Mouse (Mus musculus) bone marrow macrophage, adult 2 months (primary cell): ENCODE results near the gene Slc19a1. TPM values are rescaled to one million over a fixed set of nuclear protein-coding genes. Genes with fewer than 3 reads are reported as not detected.

Source experiments
- H3K27ac ChIP-seq: 2 replicates; pipeline ENCODE4 v1.5.1; 2012; ENCODE audit warnings: low read depth, low read length; ENCODE audit not compliant: insufficient read depth
- H3K4me1 ChIP-seq: 2 replicates; pipeline ENCODE4 v1.6.1; 2012; ENCODE audit warnings: low read length; ENCODE audit not compliant: control insufficient read depth, insufficient read depth
- H3K4me3 ChIP-seq: 2 replicates; pipeline ENCODE4 v1.5.1; 2012; ENCODE audit warnings: mild to moderate bottlenecking, low read length, moderate library complexity; ENCODE audit not compliant: insufficient read depth
- CTCF ChIP-seq: IDR thresholded peaks from 2 replicates; pipeline ENCODE4 v1.5.1; 2012; ENCODE audit warnings: low read depth, mild to moderate bottlenecking, low read length, moderate library complexity
- POLR2A ChIP-seq: IDR thresholded peaks from 2 replicates; pipeline ENCODE4 v1.6.1; 2012; ENCODE audit warnings: mild to moderate bottlenecking, low read depth, low read length, borderline replicate concordance
- polyA plus RNA-seq: library from polyadenylated mRNA; stranded (reverse); fragments of >200 nt; gene quantifications from 2 replicates; pipeline ENCODE4 v1.2.4, GENCODE M21; 2012; ENCODE audit not compliant: missing spikeins, insufficient read depth, insufficient read length

The Slc19a1 gene
- polyA plus RNA-seq, 1 experiment: 10.7 TPM

DNA sequence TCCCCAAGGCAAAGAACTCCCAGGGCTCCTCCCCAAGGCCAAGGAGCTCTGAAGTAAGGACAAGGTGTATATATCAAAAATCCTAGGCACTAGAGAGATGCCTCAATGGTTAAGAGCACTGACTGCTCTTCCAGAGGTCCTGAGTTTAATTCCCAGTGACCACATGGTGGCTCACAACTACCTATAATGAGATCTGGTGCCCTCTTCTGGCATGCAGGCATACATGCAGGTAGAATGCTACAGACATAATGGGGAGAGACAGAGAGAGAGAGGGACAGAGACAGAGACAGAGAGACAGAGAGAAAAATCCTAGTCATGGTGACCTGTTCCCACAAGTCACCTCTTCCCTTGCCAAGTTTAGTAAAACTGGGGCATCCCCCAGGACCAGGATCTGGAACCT is 32.6 kb downstream of the Slc19a1 start:
- Histone ChIP-seq H3K4me1 (no peaks in the 10 kb centered on the region), H3K27ac (no peak overlapping the region), H3K4me3 (no peak overlapping the region)
- TF ChIP-seq POLR2A (no peak), CTCF (no peak)

DNA sequence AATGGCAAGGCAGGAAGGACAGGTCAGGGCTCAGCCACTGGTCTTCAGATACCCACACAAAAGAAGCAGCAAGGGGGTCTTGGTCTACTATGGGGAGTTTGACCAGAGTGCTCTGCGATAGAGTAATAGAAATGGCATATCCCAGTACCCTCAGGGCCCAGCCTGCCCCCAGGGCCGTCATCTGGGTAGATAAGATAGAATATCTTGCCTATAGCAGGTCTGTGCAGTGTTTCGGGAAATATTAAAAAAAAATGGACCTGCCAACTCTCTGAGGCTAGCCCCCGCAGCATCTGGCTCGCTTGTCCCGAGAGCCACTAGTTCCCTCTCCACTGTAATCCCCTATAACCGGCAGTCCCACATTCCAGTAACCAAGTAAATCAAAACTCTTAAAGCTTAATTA is 36.4 kb downstream of the Slc19a1 start:
- Histone ChIP-seq H3K4me3 (no peak overlapping the region), H3K27ac (no peak overlapping the region), H3K4me1 (no peaks in the 10 kb centered on the region)
- TF ChIP-seq POLR2A (no peak), CTCF (no peak)

DNA sequence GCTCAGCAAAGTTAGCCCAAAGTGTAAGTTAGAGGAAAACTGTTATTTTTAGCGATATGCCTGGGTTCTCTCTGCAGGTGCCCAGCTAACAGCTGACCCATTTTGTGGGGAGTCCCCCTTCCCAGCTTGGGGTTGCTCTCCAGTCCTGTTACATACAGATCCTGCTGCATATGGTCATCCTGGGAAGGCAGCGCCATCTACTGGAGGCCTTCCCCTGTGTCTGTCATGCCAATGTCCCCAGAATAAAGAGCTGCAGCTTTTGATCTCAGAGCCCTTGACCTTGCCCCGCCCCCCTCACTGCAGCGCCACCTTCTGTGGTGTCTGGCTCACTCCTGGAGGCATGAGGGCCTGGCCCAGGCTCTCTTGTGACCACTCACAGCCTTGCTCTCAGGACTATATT is 38.0 kb downstream of the Slc19a1 start:
- no peaks in the 10 kb centered on the region for H3K4me1 ChIP-seq
- TF ChIP-seq POLR2A (no peak), CTCF (peak; percentile 48)
- H3K4me3 ChIP-seq: no peak overlapping the region
- no peak overlapping the region for H3K27ac ChIP-seq

DNA sequence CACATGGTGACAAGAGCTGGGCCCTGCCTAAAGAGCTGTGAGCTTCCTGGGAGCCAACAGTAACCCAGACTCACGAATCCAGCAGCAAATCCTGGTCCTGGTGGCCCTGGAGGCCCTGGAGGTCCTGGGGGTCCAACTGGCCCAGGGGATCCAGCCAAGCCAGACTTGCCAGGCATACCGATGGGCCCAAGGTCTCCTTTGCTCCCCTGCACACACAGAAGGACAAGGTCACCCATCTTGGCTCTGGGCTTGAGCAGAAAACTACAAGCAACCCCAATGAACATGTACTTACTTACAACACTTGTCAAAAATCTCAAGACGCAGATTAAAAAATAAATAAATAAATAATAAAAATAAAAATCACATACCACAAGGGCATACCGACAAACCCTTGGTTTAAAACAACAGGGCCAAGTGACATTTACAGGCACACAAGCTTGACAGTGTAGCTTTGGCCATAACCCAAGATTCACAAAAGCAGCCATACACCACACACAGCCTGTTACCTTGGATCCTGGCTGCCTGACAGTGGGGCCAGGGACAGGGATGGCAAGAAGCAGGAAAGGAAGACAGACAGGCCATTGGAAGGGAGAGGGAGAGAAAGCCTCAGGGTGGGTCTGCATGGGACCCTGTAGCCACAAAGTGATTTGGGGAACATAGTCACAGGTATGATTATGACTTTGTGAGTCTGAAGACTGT is 42.4 kb downstream of the Slc19a1 start:
- H3K4me1 ChIP-seq: no peaks in the 10 kb centered on the region
- no peak overlapping the region for H3K4me3 ChIP-seq
- no peak overlapping the region for H3K27ac ChIP-seq
- TF ChIP-seq POLR2A (no peak), CTCF (no peak)

GRCm38 (mm10) chr10:77078456-77078855 is 46.4 kb downstream of the Slc19a1 start:
- Histone ChIP-seq H3K4me1 (no peaks in the 10 kb centered on the region), H3K27ac (no peak overlapping the region), H3K4me3 (no peak overlapping the region)
- TF ChIP-seq POLR2A (no peak), CTCF (no peak)

GRCm38 (mm10) chr10:77078961-77079360 is 46.9 kb downstream of the Slc19a1 start:
- TF ChIP-seq POLR2A: no peak
- no peak for TF ChIP-seq CTCF
- Histone ChIP-seq H3K4me1 (no peaks in the 10 kb centered on the region), H3K4me3 (no peak overlapping the region), H3K27ac (no peak overlapping the region)

GRCm38 (mm10) chr10:77082453-77082852 is 50.4 kb downstream of the Slc19a1 start:
- no peak overlapping the region for H3K27ac ChIP-seq

DNA sequence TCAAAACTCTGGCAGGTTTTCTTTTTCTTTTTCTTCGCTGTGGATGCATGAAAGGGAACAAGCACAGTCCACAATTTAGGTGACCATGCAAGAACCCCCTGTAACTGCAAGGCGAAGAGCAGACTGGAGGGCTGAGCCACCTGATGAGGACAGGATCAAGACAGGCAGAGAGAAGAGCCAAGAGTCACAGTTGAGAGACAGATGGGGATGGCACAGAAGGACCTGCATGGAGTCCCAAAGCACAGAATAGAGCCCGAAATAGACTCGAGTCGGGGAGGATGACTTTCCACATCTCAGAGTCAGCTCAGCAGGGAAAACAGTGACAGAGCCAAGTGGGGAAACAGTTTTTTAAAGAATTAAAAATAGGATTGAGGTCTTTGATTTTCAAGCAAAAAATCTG is 50.9 kb downstream of the Slc19a1 start:
- H3K4me3 ChIP-seq: no peak overlapping the region
- TF ChIP-seq CTCF: no peak
- TF ChIP-seq POLR2A: no peak
- H3K27ac ChIP-seq: no peak overlapping the region
- H3K4me1 ChIP-seq: no peaks in the 10 kb centered on the region

More at GRCm38 (mm10) chr10:77082453-77082852, 50.4 kb downstream of the Slc19a1 start:
- no peak overlapping the region for H3K4me3 ChIP-seq
- H3K4me1 ChIP-seq: no peaks in the 10 kb centered on the region
- peak; percentile 85 for TF ChIP-seq CTCF
- TF ChIP-seq POLR2A: no peak

DNA sequence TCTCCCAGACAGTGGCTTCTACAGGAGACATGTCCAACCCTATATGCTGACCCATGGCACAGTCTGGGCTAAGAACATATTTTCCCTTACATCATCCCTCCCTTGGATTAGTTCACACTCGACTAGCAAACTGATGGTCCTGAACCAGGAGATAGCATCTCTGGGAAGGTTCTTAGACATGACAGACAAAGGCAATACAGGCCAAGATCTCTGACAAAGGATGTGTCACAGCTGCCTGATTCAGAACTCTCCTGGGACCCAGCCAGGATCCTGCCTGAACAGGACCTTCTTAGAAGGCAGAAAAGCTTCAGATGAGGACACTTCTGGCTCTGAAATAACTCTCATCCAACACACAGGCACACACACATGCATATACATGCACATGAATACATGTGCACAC is 52.5 kb downstream of the Slc19a1 start:
- no peak overlapping the region for H3K27ac ChIP-seq
- H3K4me3 ChIP-seq: no peak overlapping the region
- H3K4me1 ChIP-seq: peaks cover 4% of the 10 kb centered on the region; the same call in 1 of the 2 replicates
- TF ChIP-seq CTCF: no peak
- TF ChIP-seq POLR2A: no peak

DNA sequence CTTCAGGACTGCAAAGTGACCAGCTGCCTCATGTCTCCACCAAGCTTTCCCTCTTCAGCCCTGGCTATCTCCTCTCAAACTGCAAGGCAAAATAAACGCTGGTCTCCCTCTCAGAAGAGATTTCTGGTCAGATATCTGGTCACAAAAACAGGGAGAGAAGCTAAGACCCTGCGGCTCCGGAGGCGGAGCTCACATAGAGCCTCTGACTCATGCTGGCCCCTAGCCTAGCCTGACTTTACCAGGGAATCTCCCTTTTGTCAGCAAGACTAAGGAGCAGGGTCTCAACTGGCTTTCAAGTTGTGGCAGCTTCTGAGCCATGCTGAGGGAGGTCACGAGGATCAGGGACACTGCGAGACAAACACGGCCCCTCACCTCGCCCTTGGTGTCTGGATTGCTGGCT is 57.3 kb downstream of the Slc19a1 start:
- H3K4me1 ChIP-seq: peaks cover 4% of the 10 kb centered on the region; the same call in 1 of the 2 replicates
- no peak overlapping the region for H3K27ac ChIP-seq
- TF ChIP-seq CTCF: no peak
- TF ChIP-seq POLR2A: no peak
- no peak overlapping the region for H3K4me3 ChIP-seq

- Histone ChIP-seq H3K4me3 (no peak overlapping the region), H3K4me1 (peaks cover 4% of the 10 kb centered on the region; the same call in 1 of the 2 replicates), H3K27ac (no peak overlapping the region)
- TF ChIP-seq CTCF: no peak
- no peak for TF ChIP-seq POLR2A
Measured at GRCm38 (mm10) chr10:77090063-77090462, 58.0 kb downstream of the Slc19a1 start.

GRCm38 (mm10) chr10:77091538-77092097 is 59.6 kb downstream of the Slc19a1 start:
- H3K27ac ChIP-seq: no peak overlapping the region
- TF ChIP-seq POLR2A: no peak
- peaks cover 4% of the 10 kb centered on the region; the same call in 1 of the 2 replicates for H3K4me1 ChIP-seq
- no peak overlapping the region for H3K4me3 ChIP-seq
